Mouse (Mus musculus): ENCODE results near the gene Aldob. TPM values are rescaled to one million over a fixed set of nuclear protein-coding genes. Genes with fewer than 3 reads are reported as not detected.

Gene Aldob
- polyA plus RNA-seq (2017; shearing (Covaris generic)), result not detected

DNA sequence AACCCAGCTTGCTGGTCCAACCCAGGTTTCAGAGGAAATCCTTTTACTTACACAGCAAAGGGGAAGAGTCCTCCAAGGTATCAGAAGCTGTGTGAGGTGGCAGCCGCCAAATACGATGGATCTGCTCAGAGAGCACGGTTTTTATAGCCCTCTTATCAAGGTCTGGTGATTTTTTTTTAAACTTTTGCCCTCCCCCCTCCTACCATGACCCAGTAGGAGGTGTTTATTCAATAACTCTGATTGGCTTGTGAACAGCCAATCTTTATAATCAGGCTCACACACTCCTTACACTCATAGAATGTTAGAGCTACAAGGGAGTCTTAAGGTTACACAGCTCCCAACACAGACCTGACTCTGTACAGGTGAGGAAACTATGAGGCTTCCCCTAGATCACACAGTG lies at the start of gene Aldob:
Aldob (minus strand) TSS at position 164 of the 400 bp plus-strand sequence.

GRCm38 (mm10) chr4:49597183-49598100 lies 48.1 kb upstream of the Aldob start, which contains the start of gene Tmem246:
Gene Tmem246 (minus strand): TSS chr4:49597876.

DNA sequence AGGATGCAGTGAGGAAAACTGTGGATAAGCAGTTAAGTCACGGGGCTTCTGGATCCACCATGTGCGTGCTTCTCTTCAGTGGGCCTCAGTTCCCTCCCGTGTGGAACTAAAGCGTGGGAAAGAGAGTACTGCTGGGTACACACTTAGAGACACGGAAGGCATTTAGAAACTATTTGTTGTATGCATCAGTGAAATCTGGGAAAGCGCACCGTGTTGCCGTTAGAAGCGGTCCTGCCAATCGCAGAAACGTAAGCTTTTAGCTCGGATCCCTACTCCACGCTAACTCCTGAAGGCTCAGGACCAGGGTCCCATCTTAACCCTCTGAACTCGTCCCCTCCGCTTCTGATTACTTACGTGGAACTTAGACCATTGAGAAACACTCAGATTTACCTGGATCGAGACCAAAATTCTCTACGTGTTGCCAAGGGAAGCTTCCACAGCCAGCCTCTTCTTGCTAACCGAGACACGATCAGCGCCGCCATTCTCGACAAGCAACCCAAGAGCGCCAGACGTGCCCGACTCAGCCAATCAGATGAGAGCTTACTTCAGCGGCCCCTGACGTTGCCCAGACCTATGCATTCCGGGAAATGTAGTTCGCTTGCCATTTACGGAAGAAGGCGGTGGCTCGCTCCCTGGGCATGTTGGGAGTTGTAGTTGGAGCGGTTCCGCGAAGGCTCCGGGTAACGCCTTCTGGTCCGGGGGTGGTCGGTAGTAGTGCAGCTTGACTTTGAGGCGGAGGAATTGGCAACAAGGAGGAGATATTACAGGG lies 28.6 kb downstream of the Aldob start, which contains the start of the genes Mrpl50 and Zfp189:
Mrpl50 (minus strand) TSS at position 522 of the 769 bp plus-strand sequence.
Zfp189 (plus strand) TSS at position 605 of the 769 bp plus-strand sequence.

GRCm38 (mm10) chr4:49506386-49506785 lies 43.0 kb downstream of the Aldob start, which contains the start of gene Baat:
Gene Baat (minus strand): TSS chr4:49506557.

Other genes starting within 250 kb of the Aldob start
- gene Acnat2, start 141.4 kb downstream of the Aldob start, polyA plus RNA-seq (2017; shearing (Covaris generic)), result not detected
- gene Acnat1, start 75.6 kb downstream of the Aldob start, polyA plus RNA-seq (2017; shearing (Covaris generic)), result not detected
- gene Baat, start 43.0 kb downstream of the Aldob start, polyA plus RNA-seq (2017; shearing (Covaris generic)), result not detected
- gene Mrpl50, start 28.5 kb downstream of the Aldob start, polyA plus RNA-seq (2017; shearing (Covaris generic)), result 16.1 TPM
- gene Zfp189, start 28.4 kb downstream of the Aldob start, polyA plus RNA-seq (2017; shearing (Covaris generic)), result 1.2 TPM
- not detected for gene Tmem246, start 48.3 kb upstream of the Aldob start, polyA plus RNA-seq (2017; shearing (Covaris generic))
- 55.6 TPM for gene Rnf20, start 82.5 kb upstream of the Aldob start, polyA plus RNA-seq (2017; shearing (Covaris generic))
- not detected for gene Ppp3r2, start 132.5 kb upstream of the Aldob start, polyA plus RNA-seq (2017; shearing (Covaris generic))

Measured in effector memory CD4-positive, alpha-beta T cell, adult 5 months (primary cell).